Mouse (Mus musculus) megakaryocyte progenitor cell, adult 5-6 weeks (primary cell): Measurements from ENCODE around the gene Gm10570. TPM values are rescaled to one million over a fixed set of nuclear protein-coding genes. Genes with fewer than 3 reads are reported as not detected.

Source experiments
- ATAC-seq: replicated peaks from 2 replicates; pipeline ENCODE4 v1.8.0; 2016; ENCODE audit warnings: mild to moderate bottlenecking, moderate TSS enrichment, inconsistent platforms; ENCODE audit not compliant: poor library complexity
- total RNA-seq, 2 experiments: library from RNA; stranded (forward) in 1 of 2; stranded (reverse) in 1 of 2; fragments of 157-497, 149-512 nt in 1 of 2; fragments of 200-1000 nt in 1 of 2; gene quantifications; 2 replicates each; pipeline versions ENCODE4 v1.2.3 to v1.2.4; 2015 to 2017

Gene Gm10570
- total RNA-seq, 2 experiments from 2014 or later, result not detected

DNA sequence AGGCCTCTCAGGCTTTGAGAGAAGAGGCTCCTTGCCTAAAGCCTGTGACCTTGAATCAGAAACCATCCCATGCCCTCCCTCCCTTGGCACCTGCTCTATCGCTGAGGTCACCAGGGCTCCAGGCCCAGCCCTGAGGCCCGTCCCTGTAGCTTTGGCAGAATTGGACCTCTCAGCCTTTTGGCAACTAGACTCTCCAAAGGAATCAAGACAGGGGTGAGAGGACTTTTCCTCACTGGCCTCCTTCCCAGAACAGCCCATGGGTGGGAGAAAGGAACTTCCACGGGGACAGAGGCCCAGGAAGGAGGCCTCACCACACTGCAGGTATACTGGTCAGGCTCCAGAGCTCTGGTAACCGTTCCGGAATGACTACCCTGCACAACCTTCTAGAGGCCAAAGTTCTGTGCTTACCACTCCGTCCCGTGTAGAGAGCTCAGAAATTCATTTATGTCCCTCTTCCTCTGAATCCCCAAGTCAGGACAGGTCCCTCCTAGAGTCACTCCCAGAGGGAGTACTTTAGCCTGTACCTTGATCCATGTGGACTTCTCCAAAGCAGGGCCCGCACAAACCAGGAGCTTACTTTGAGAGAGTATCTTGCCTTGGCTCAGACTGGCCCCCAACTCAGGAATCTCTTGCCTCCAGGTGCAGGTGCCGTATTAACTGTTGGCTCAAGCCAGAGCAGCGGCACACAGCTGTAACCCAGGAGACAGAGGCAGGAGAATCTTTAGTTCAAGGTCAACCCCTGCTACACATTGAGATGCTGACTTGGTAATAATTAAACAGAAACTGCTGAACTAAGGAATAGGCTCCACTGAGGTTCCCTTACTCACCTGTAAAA is 1.5 kb downstream of the Gm10570 start:
- no peak for ATAC-seq

DNA sequence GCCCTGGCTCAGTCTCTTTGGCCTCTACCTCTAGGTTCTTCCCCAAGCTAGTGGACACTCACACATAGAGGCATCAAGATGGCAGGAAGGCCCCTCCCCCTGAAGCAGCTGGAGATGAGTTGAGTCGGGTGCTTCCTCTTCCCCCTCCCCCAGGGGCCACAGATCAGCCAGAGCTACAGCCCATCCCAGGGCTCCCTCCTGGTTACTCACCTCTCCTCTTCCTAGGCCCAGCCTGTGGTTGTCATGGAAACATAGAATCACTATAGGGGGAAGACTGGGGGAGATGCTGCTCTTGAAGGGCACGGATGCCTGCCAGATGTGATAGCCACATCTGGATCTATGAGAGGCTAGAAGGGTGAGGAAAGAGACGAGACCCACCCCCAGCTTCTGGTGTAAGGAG is 3.7 kb downstream of the Gm10570 start:
- ATAC-seq, result no peak

- peak; percentile 63 for ATAC-seq
Measured at GRCm38 (mm10) chr4:130302285-130302870, 6.1 kb downstream of the Gm10570 start.

DNA sequence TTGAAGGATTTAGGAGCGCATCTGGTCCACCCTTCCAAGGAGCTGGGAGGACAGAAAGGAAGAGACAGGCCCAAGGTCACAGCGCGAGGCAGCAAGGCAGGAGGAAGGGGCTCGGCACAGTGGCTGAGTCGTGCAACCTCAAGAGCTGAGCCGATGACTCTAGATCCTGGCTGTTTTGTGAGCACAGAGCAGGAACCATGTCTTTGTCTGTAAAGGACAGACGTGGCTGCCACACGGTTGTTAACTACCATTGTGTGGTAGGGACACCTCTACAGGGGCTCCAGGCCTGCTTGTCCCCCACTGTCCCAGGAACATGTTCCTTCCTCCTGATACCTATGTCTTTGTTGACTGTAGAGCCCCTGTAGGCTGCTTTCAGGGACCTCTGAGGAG is 8.8 kb downstream of the Gm10570 start:
- no peak for ATAC-seq

- ATAC-seq, result no peak
Measured at GRCm38 (mm10) chr4:130298877-130299628, 9.4 kb downstream of the Gm10570 start.

DNA sequence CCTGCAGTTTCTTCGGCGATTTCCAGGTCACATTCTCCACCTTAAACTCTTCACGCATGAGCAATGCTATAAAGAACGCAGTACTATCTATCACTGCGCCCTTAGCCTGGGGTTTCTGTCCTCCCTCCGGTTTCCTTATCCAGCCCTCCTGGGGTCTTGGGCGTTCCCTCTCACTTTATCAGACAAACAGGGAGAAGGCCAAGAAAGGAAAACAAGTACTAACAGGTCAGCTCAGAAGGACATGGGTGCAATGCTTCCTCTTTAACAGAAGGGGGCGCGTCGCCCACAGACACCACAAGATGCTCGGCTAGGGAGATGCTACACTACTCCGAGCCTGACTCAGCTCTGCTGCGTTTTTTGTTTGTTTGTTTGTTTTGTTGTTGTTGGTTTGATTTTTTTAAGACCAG is 11.3 kb downstream of the Gm10570 start:
- ATAC-seq, result peak; percentile 68

- ATAC-seq, result peak; percentile 49
Measured at GRCm38 (mm10) chr4:130296243-130296965, 12.1 kb downstream of the Gm10570 start.

DNA sequence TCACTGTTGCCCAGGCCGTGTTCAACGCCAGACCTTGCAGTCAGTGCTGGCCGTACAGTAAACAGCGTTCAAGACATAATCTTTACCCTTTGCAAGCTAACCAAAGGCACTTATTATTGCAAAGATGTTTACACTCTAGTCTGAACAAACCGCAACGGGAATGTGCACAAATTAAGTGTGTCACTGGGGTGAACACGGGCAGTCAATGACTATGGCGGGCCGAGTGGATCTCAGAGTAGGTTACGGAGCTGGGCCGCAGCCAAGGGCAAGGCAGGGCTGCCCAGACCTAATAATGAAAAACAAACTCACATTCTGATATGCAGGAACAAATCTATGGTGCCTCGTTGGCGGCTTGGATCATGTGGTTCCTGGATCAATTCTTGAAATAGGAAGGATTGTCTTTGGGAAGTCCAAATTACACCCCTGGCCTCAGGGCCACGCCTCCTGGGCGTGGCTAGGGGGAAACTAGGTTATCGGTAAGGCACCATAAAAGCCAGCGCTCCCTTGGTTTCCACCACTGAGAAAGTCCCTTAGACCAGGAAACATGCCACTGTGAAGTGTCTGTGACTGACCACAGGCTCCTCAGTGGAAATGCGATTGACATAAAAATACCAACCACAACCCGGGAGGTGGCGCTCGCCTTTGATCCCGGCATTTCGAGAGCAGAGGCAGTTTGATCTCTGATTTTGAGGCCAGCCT is 13.3 kb downstream of the Gm10570 start:
- ATAC-seq, result peak; percentile 32

DNA sequence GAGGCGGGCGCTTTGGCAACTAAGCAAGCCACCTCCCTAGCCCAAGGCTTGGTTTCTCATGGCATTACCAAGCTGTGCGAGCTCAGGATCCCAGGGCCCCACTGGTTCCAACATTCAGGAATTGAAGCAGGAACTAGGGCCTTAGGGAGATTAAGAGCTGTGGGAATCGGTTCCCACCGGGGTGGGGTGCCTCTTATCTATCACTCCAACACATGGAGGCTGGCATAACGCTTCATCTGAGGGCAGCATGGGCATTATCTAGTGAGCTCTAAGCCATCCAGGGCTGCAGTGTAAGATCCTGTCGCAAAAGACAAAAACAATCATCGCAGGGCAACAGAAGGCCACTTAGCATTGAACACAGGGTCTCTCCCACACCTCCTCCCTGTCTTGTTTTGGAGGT is 14.0 kb downstream of the Gm10570 start:
- ATAC-seq, result peak; percentile 35

GRCm38 (mm10) chr4:130292271-130292670 is 16.2 kb downstream of the Gm10570 start:
- ATAC-seq, result peak; percentile 53

DNA sequence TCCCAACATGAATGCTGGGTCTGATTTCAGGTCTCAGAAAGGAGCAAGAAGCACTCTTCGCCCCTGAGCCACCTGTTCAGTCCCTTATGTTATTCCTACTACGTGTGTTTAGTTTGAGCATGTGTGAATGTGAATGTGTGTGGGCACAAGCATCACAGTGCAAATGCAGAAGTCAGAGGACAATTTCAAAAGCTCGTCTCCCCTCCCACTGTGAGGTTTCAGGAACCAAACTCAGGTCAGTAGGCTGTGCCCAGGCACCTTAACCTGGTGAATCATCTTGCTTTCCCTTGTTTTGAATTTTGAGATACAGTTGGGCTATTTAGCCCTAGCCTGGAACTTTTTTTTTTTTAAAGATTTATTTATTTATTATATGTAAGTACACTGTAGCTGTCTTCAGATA is 18.6 kb downstream of the Gm10570 start:
- ATAC-seq, result no peak

GRCm38 (mm10) chr4:130286531-130286930 is 21.9 kb downstream of the Gm10570 start:
- no peak for ATAC-seq

DNA sequence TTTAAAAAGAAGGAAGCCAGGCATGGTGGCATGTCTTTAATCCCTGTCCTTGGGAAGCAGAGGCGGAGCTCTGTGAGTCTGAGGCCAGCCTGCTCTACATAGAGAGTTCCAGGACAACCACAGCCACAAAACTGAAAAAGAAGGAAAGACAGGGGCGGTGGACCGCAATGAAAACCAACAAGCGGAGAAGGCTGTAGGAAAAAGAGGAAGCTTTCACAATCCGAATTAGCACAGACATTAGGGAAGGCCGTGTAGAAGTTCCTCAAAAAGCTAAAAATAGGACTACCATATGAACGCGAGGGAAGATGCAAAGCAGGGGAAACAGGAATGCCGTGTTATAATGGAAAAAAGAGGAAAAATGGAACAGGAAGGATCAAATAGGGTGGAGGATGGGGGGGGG is 24.6 kb downstream of the Gm10570 start:
- ATAC-seq, result peak; percentile 85

- ATAC-seq, result no peak
Measured at GRCm38 (mm10) chr4:130282856-130283255, 25.6 kb downstream of the Gm10570 start.

DNA sequence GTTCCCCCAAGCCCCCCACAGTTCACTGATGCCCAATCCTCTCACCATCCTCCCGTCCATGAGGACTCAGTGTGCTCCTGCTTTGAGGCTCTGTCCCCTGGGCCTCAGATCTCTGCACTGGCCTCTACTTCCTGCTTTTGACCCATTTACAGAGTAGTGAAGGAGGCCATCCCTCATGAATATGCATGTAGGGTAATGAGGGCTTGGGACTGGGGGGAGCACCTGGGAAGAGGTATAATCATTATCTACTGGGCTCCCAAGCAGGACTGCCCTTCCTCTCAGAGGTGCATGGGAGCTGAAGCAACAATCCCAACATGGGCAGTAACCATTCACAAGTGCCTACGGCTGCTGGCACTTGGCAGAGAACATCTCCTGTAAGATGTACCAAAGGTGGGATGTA is 29.4 kb downstream of the Gm10570 start, which contains the start of gene Serinc2:
TSS of gene Serinc2 (minus strand) at position 101 of the 400 bp plus-strand sequence.
- ATAC-seq, result no peak

- ATAC-seq, result peak; percentile 40; the same call in 1 of the 2 replicates
Measured at GRCm38 (mm10) chr4:130276573-130277176, 31.8 kb downstream of the Gm10570 start.

DNA sequence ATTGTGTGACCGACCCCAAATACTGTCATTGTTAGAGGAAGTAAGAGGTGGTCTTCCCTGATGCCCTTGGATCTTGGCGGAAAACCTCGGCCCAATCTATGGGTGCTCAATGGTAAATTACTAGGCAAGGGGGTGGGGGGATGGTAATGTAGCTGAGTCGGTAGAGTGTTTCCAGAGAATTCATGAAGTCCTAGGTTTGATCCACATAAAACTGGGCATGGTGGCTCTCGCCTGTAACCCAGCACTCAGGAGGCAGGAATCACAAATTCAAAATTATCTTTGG is 32.7 kb downstream of the Gm10570 start:
- no peak for ATAC-seq

- no peak for ATAC-seq
Measured at GRCm38 (mm10) chr4:130275016-130275822, 33.3 kb downstream of the Gm10570 start.

- no peak for ATAC-seq
Measured at GRCm38 (mm10) chr4:130274346-130275015, 34.0 kb downstream of the Gm10570 start.
